19 mouse cellular contexts compared by ENCODE assay signal in the genomic region with DNA sequence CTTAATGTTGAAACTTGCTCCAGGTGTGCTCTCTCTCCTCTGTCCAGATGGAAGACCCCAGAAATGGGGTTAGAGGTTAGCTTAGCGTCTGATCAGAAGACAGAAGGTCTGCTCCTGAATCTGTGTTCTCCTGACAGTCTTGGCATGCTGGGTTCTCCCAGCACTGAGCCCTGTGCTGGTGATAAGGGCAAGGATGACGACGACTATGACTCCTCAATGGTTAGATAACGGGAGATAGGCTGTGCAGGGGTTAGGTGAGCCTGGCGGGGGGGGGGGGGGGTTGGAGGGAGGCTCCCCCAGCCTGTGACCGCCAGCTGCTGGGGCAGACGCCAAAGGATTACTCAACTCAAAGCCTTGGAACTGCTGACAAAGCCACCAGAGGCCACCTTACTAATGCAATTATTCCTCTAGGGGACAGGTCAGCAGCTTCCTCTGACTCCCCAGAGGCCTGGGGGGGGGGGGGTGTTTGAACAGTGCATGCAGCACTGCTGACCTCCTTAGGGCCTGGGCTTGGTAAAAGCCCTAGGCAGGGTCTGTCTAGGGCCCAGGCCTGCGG. TPM values are rescaled to one million over a fixed set of nuclear protein-coding genes. Genes with fewer than 3 reads are reported as not detected.
DNase-seq lines count a peak whose midpoint lies in the region; ATAC-seq and TF ChIP-seq lines count a peak whose summit lies in the region.
"Had no signal": no experiment of that assay in that cellular context is flagged by ENCODE, and none has a peak within 500 bp of the region (broad histone marks: within the 10 kb centered on the region; RNA-seq: fewer than 3 reads in every experiment).

No protein-coding gene starts in this region.

- peak; percentile 88 for DNase-seq in retina, adult 2 months (ENCODE audit: low read depth, low spot score)
- DNase-seq in retina, embryonic 14.5 days (ENCODE audit: low spot score) = no peak
- DNase-seq in adrenal gland, adult 2 months = peak; percentile 89
- DNase-seq in stomach, postnatal 0 days (ENCODE audit: low spot score) = peak; percentile 41
- DNase-seq in lung, postnatal 0 days (ENCODE audit: low spot score) = no peak
- no peak for DNase-seq in gastrocnemius, postnatal 14 days
- DNase-seq: cerebellum, adult 9-10 months; heart, adult 18-20 months had no signal

- H3K27me3 ChIP-seq in intestine, embryonic 15.5 days (replicated peaks) = no peaks in the 10 kb centered on the region
- no peaks in the 10 kb centered on the region for H3K27me3 ChIP-seq in stomach, postnatal 0 days (ENCODE audit: control insufficient read depth, insufficient read depth, low read length)
- H3K27me3 ChIP-seq in lung, postnatal 0 days (replicated peaks; ENCODE audit: insufficient read depth, low read length) = no peaks in the 10 kb centered on the region
- H3K27me3 ChIP-seq: limb, embryonic 15.5 days had no signal

- H3K4me3 ChIP-seq in intestine, embryonic 15.5 days (replicated peaks) = no peak overlapping the region
- no peak overlapping the region for H3K4me3 ChIP-seq in stomach, postnatal 0 days (ENCODE audit: low read depth, low read length)
- H3K4me3 ChIP-seq in lung, postnatal 0 days (ENCODE audit: low read depth, low read length) = no peak overlapping the region
- H3K4me3 ChIP-seq: limb, embryonic 15.5 days had no signal

- peak; percentile 68 for ATAC-seq in intestine, embryonic 15.5 days
- peak; percentile 72 for ATAC-seq in stomach, postnatal 0 days (ENCODE audit: low FRiP score, low TSS enrichment)
- no peak for ATAC-seq in lung, postnatal 0 days
- ATAC-seq: forebrain, embryonic 14.5 days; hindbrain, postnatal 0 days had no signal

- no peak overlapping the region for H3K9ac ChIP-seq in intestine, embryonic 15.5 days
- H3K9ac ChIP-seq in stomach, postnatal 0 days (ENCODE audit: low read length) = no peak overlapping the region
- no peak overlapping the region for H3K9ac ChIP-seq in lung, postnatal 0 days (replicated peaks; ENCODE audit: low read depth)
- H3K9ac ChIP-seq: limb, embryonic 15.5 days had no signal

- intact Hi-C loops in gastrocnemius, postnatal 14 days (cut with DNase I; ENCODE audit: low total_unique reads) = no loop called here

- no peak for TF ChIP-seq EP300 in stomach, postnatal 0 days (optimal IDR thresholded peaks at IDR 0.05)
- TF ChIP-seq EP300 in lung, postnatal 0 days (IDR thresholded peaks at IDR 0.05) = no peak

- H3K27ac ChIP-seq in intestine, embryonic 15.5 days = peak overlapping the region; percentile 83
- H3K27ac ChIP-seq in stomach, postnatal 0 days (replicated peaks) = no peak overlapping the region
- H3K27ac ChIP-seq in lung, postnatal 0 days (ENCODE audit: low read length) = no peak overlapping the region
- H3K27ac ChIP-seq: hindbrain, postnatal 0 days; kidney, postnatal 0 days; limb, embryonic 15.5 days had no signal

- H3K36me3 ChIP-seq in intestine, embryonic 15.5 days = no peaks in the 10 kb centered on the region
- H3K36me3 ChIP-seq in stomach, postnatal 0 days (ENCODE audit: control insufficient read depth, insufficient read depth, low read length) = no peaks in the 10 kb centered on the region
- H3K36me3 ChIP-seq in lung, postnatal 0 days (ENCODE audit: insufficient read depth, low read length) = no peaks in the 10 kb centered on the region
- H3K36me3 ChIP-seq: limb, embryonic 15.5 days had no signal

- peak overlapping the region; percentile 44 for H3K4me2 ChIP-seq in intestine, embryonic 15.5 days (replicated peaks)
- H3K4me2 ChIP-seq in stomach, postnatal 0 days (replicated peaks; ENCODE audit: low read depth) = no peak overlapping the region
- no peak overlapping the region for H3K4me2 ChIP-seq in lung, postnatal 0 days (replicated peaks; ENCODE audit: low read depth, low read length)
- H3K4me2 ChIP-seq: limb, embryonic 15.5 days had no signal

- H3K9me3 ChIP-seq in intestine, embryonic 15.5 days = no peaks in the 10 kb centered on the region
- H3K9me3 ChIP-seq in stomach, postnatal 0 days (ENCODE audit: control insufficient read depth, low read length) = no peaks in the 10 kb centered on the region
- H3K9me3 ChIP-seq in lung, postnatal 0 days (ENCODE audit: low read length) = no peaks in the 10 kb centered on the region
- H3K9me3 ChIP-seq: limb, embryonic 15.5 days had no signal

- peaks cover 33% of the 10 kb centered on the region for H3K4me1 ChIP-seq in intestine, embryonic 15.5 days (replicated peaks)
- H3K4me1 ChIP-seq in stomach, postnatal 0 days (replicated peaks; ENCODE audit: control insufficient read depth, insufficient read depth) = no peaks in the 10 kb centered on the region
- no peaks in the 10 kb centered on the region for H3K4me1 ChIP-seq in lung, postnatal 0 days (ENCODE audit: insufficient read depth, low read depth, low read length)

- 54% methylated on average over 8 of the region's 8 CpGs for WGBS in intestine, embryonic 15.5 days
- WGBS in stomach, postnatal 0 days = 49% methylated on average over 7 of the region's 8 CpGs
- 46% methylated on average over 8 of the region's 8 CpGs for WGBS in lung, postnatal 0 days

- no peak for TF ChIP-seq CTCF in stomach, postnatal 0 days (IDR thresholded peaks at IDR 0.05; ENCODE audit: low read depth)
- TF ChIP-seq CTCF in lung, postnatal 0 days (IDR thresholded peaks at IDR 0.05) = no peak

RNA-seq across cellular contexts. Expression of gene Nr2e3, which starts 7.9 kb away (rescaled TPM):
- not detected for total RNA-seq in adrenal gland, adult 2 months (2021)
- polyA plus RNA-seq in adrenal gland, adult 2 months (2012; rRNA removed) = not detected in 2 replicates
- 8.0 and 9.0 TPM in 2 replicates for polyA plus RNA-seq in intestine, embryonic 15.5 days (2015; fragmentation: Nextera tagmentation; extraction: Ambion mirVana)
- 0.08 TPM in 1 of 2 replicates, not detected in the other for polyA plus RNA-seq in stomach, postnatal 0 days (2015; fragmentation: Nextera tagmentation; extraction: Ambion mirVana)
- polyA plus RNA-seq in lung, postnatal 0 days (2015; fragmentation: Nextera tagmentation; extraction: Ambion mirVana) = not detected in 2 replicates
- not detected for total RNA-seq in gastrocnemius, postnatal 14 days (2021)
- total RNA-seq: heart, adult 18-20 months; heart, postnatal 14 days; hindbrain, postnatal 0 days; left cerebral cortex, postnatal 10 days; megakaryocyte-erythroid progenitor cell, adult 5-6 weeks; midbrain, postnatal 0 days had no signal
- polyA plus RNA-seq: forebrain, embryonic 14.5 days; hindbrain, postnatal 0 days; kidney, postnatal 0 days; lung, embryonic 16.5 days; midbrain, postnatal 0 days; neural tube, embryonic 11.5 days had no signal

Comparison
In these comparisons a context has a peak if more than half of its experiments do, and no peak if none do; other contexts are left out.
1. DNase-seq: peak in retina, adult 2 months (single experiment), adrenal gland, adult 2 months (single experiment) and stomach, postnatal 0 days (single experiment); none in retina, embryonic 14.5 days (single experiment), lung, postnatal 0 days (single experiment) and gastrocnemius, postnatal 14 days (single experiment).